Mouse (Mus musculus) intestine, postnatal 0 days (tissue): ENCODE data around the gene Trim72. TPM values are rescaled to one million over a fixed set of nuclear protein-coding genes. Genes with fewer than 3 reads are reported as not detected.

Experiments
- ATAC-seq: fragments of 200-750 bp; cut with Nextera tagmentation; 2 replicates; pipeline ENCODE4 v1.8.0; 2017; ENCODE audit warnings: mild to moderate bottlenecking, moderate TSS enrichment, moderate library complexity
- H3K27ac ChIP-seq: fragments of 300-500 bp; sonication (generic); 2 replicates; pipeline ENCODE4 v1.5.1; 2014; ENCODE audit warnings: mild to moderate bottlenecking, low read depth, low read length, moderate library complexity
- H3K27me3 ChIP-seq: fragments of 300-500 bp; sonication (generic); replicated peaks from 2 replicates; pipeline ENCODE4 v1.6.1; 2014; ENCODE audit warnings: low read length, mixed read lengths; ENCODE audit not compliant: control insufficient read depth, insufficient read depth
- H3K36me3 ChIP-seq: fragments of 300-500 bp; sonication (generic); 2 replicates; pipeline ENCODE4 v1.6.1; 2014; ENCODE audit warnings: mild to moderate bottlenecking, moderate library complexity; ENCODE audit not compliant: control insufficient read depth, insufficient read depth
- H3K4me1 ChIP-seq: fragments of 300-500 bp; sonication (generic); replicated peaks from 2 replicates; pipeline ENCODE4 v1.6.1; 2014; ENCODE audit warnings: antibody characterized with exemption, low read length, mixed read lengths; ENCODE audit not compliant: control insufficient read depth, insufficient read depth
- H3K4me2 ChIP-seq: fragments of 300-500 bp; sonication (generic); replicated peaks from 2 replicates; pipeline ENCODE4 v1.6.1; 2014; ENCODE audit warnings: low read depth, mild to moderate bottlenecking, moderate library complexity
- H3K4me3 ChIP-seq: fragments of 300-500 bp; sonication (generic); 2 replicates; pipeline ENCODE4 v1.5.1; 2014; ENCODE audit warnings: low read depth, low read length
- H3K9ac ChIP-seq: fragments of 300-500 bp; sonication (generic); 2 replicates; pipeline ENCODE4 v1.6.1; 2014; ENCODE audit warnings: mild to moderate bottlenecking, low read depth, low read length
- H3K9me3 ChIP-seq: fragments of 300-500 bp; sonication (generic); 2 replicates; pipeline ENCODE4 v1.6.1; 2016; ENCODE audit warnings: mixed run types; ENCODE audit not compliant: control insufficient read depth
- CTCF ChIP-seq: sonication (generic); IDR thresholded peaks from 2 replicates; pipeline ENCODE4 v1.5.1; 2016; ENCODE audit warnings: low read depth, mild to moderate bottlenecking, control low read depth, antibody characterized with exemption, moderate library complexity
- WGBS: fragments of 180-500 bp; shearing (Covaris S2); extraction: QIAGEN DNeasy Blood & Tissue Kit; methylation state at CpG from one replicate; pipeline ENCODE4 v1.1.7; 2014; 5-methylcytosine and 5-hydroxymethylcytosine counted together
- polyA plus RNA-seq: library from polyadenylated mRNA; unstranded; fragments of >200 nt; fragmentation: Nextera tagmentation; extraction: Ambion mirVana; gene quantifications from 2 replicates; pipeline ENCODE4 v1.2.1, GENCODE M21; 2015

Gene Trim72
- polyA plus RNA-seq, 1 experiment from 2014 or later, result 0.47 TPM

DNA sequence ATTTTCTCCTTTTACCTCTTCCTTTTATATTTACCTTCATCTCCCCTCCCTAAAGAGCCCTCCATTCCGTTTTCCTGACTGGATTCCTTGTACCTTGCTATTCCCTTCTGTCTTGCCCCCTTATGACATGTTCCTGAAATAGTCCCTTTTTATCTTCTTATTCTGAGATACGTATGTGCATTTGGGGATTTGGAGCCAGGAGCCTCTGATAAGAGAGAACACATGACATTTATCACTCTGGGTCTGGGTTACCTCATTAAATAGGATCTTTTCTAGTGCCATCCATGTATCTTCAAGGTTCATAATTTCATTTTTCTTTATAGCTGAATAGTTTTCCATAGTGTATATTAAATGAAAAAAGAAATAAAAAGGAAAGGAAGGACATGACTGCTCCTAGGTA, 41.9 kb downstream of the Trim72 start:
- H3K27me3 ChIP-seq, result no peaks in the 10 kb centered on the region
- WGBS, result 52% methylated on average over 2 of the region's 2 CpGs
- no peak for ATAC-seq
- H3K9ac ChIP-seq, result no peak overlapping the region
- H3K4me1 ChIP-seq, result no peaks in the 10 kb centered on the region
- no peak overlapping the region for H3K27ac ChIP-seq
- no peak overlapping the region for H3K4me2 ChIP-seq
- no peaks in the 10 kb centered on the region for H3K36me3 ChIP-seq
- no peak overlapping the region for H3K4me3 ChIP-seq
- H3K9me3 ChIP-seq, result no peaks in the 10 kb centered on the region
- TF ChIP-seq CTCF, result no peak

DNA sequence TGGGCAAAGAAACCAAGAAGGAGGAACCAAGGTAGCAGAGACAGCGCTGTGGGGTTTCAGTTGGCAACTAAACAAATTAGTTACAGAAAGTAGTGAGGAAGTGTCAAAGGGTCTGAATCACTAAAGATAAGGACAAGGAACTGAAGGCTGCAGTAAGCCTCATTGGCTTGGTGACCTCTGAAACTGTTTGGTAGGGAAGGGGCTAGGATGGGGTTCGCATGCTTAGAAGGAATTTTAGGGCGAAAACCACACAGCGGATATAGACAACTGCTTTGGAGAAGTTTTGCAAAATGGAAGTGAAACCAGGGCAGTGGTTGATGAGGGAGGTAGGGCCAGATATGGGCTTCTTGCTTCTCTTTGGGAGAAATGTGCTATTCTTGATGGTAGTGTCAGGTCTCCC, 45.1 kb downstream of the Trim72 start:
- ATAC-seq, result no peak
- Histone ChIP-seq H3K4me3 (no peak overlapping the region), H3K36me3 (no peaks in the 10 kb centered on the region)

DNA sequence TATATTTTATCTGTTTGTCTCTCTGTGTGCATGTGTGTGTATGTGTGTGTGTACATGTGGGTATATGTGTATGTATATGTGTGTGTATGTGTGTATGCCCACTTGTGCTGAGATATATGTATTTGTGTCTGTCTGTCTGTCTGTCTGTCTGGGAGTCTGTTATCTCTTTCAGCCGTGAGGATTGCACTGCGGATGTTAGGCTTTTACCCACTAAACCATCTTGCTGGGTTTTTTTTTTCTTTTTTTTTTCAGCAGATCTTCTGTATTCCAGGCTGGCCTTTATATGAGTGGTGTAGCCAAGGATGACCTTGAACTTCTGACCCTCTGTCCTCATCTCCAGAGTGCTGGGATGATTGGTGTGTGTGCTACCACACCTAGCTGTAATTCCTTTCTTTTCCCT, 45.5 kb downstream of the Trim72 start:
- no peak overlapping the region for H3K27ac ChIP-seq
- H3K27me3 ChIP-seq, result no peaks in the 10 kb centered on the region
- 71% methylated on average over 2 of the region's 2 CpGs for WGBS
- no peak for TF ChIP-seq CTCF
- H3K36me3 ChIP-seq, result no peaks in the 10 kb centered on the region
- ATAC-seq, result no peak
- no peaks in the 10 kb centered on the region for H3K9me3 ChIP-seq
- no peak overlapping the region for H3K4me3 ChIP-seq
- no peak overlapping the region for H3K4me2 ChIP-seq
- no peaks in the 10 kb centered on the region for H3K4me1 ChIP-seq
- no peak overlapping the region for H3K9ac ChIP-seq

More for the DNA sequence above, 45.1 kb downstream of the Trim72 start:
- no peaks in the 10 kb centered on the region for H3K9me3 ChIP-seq
- 84% methylated on average over 4 of the region's 4 CpGs for WGBS
- no peak for TF ChIP-seq CTCF
- H3K4me2 ChIP-seq, result no peak overlapping the region
- H3K9ac ChIP-seq, result no peak overlapping the region
- H3K4me1 ChIP-seq, result no peaks in the 10 kb centered on the region
- no peaks in the 10 kb centered on the region for H3K27me3 ChIP-seq
- H3K27ac ChIP-seq, result no peak overlapping the region

DNA sequence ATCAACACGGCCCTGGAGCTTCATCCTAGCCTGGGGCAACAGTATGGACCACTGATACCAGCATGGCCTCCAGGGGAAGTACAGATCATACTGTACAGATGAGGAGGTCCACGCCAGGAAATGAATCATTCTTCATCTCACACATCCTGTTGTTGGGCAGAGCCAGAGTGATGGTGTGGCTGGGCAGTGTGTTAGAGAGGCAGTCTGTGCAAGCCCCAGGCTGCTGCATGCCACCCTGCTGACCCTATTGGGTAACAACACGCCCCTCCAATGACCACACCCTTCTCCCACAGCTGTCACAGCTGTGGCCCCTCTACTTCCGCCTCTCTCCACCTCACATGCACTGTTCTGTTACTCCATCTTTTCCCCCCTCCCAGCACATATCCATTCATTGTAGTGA, 47.0 kb downstream of the Trim72 start:
- H3K4me1 ChIP-seq, result no peaks in the 10 kb centered on the region
- no peak for TF ChIP-seq CTCF
- no peak overlapping the region for H3K27ac ChIP-seq
- H3K4me2 ChIP-seq, result no peak overlapping the region
- no peak overlapping the region for H3K9ac ChIP-seq
- H3K4me3 ChIP-seq, result no peak overlapping the region
- H3K36me3 ChIP-seq, result no peaks in the 10 kb centered on the region
- no peak; the same call in 1 of the 2 replicates for ATAC-seq
- no peaks in the 10 kb centered on the region for H3K9me3 ChIP-seq
- no peaks in the 10 kb centered on the region for H3K27me3 ChIP-seq
- 56% methylated on average over 4 of the region's 4 CpGs for WGBS

DNA sequence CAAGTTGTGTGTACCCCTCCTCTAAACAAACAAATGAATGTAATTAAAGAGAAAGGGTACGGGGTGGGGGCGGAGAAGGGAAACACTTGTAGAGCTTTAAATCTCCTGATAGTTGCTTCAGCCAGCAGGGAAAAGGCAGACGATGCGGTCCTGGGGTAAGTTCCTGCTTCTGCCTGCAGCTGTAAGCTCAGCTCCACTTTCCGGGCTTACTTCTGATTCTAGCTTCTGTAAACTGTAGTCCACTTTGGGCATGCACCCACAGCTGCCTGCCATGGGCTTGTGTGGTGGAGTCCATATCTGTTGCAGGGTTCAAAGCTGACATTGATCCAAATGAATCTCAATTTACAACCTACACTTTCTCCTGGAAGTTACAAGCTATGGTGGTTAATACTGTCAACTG, 49.3 kb downstream of the Trim72 start:
- WGBS, result 65% methylated on average over 5 of the region's 5 CpGs
- Histone ChIP-seq H3K9ac (no peak overlapping the region), H3K27me3 (no peaks in the 10 kb centered on the region), H3K36me3 (no peaks in the 10 kb centered on the region), H3K27ac (no peak overlapping the region), H3K4me3 (no peak overlapping the region), H3K4me1 (peaks cover 2% of the 10 kb centered on the region; the same call in 1 of the 2 replicates), H3K4me2 (no peak overlapping the region), H3K9me3 (no peaks in the 10 kb centered on the region)
- ATAC-seq, result no peak
- TF ChIP-seq CTCF, result no peak

DNA sequence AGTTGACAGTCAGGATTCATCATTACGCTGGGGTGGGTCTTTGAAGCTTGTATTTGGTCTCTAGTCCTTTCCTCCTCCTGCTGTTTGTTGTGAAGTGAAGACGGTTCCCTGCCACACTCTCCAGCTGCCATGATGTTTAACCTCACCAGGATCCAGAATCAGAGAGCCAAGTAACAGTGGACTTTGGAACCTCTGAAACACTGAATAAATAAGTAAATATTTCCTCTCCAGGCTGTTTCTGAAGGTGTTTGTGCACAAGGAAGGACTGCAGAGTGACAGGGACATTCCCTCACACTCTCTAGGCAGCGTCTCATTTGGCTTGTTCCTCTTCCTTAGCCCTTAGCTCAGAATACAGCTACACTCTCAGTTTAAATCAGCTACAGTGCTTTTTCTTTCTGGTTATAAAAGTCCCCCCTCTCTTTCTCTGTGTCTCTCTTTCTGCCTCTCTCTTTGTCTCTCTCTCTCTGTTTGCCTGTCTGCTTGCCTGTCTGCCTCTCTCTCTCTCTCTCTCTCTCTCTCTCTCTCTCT, 53.2 kb downstream of the Trim72 start:
- Histone ChIP-seq H3K4me1 (peaks cover 2% of the 10 kb centered on the region; the same call in 1 of the 2 replicates), H3K27me3 (no peaks in the 10 kb centered on the region), H3K4me3 (no peak overlapping the region), H3K9ac (no peak overlapping the region), H3K4me2 (0 out of 2 replicates have a peak overlapping the region, but pooled peaks have one; percentile 13), H3K27ac (no peak overlapping the region), H3K9me3 (no peaks in the 10 kb centered on the region), H3K36me3 (no peaks in the 10 kb centered on the region)
- TF ChIP-seq CTCF, result no peak
- peak; percentile 69 for ATAC-seq
- WGBS, result 37% methylated on average over 3 of the region's 3 CpGs

DNA sequence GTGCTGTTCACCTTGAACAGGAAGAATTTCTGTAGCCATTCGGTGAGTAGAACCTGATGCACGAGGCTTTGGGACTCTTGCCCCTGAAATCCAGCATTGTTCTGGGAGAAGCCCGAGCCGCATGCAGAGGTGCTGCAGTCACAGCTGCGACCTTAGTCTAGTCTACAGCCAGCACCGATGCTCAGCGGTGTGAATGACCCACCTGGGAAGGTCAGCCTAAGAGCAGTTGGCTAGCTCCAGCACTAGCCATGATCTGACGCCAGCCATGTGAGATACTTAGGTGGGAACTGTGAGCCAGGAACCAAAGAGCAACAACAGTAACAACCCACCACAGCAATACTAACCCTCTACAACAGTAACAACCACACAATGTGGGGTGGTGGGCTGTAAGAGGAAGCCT, 54.1 kb downstream of the Trim72 start:
- Histone ChIP-seq H3K9me3 (no peaks in the 10 kb centered on the region), H3K4me1 (peaks cover 2% of the 10 kb centered on the region; the same call in 1 of the 2 replicates), H3K9ac (no peak overlapping the region), H3K27me3 (no peaks in the 10 kb centered on the region), H3K4me3 (no peak overlapping the region), H3K36me3 (no peaks in the 10 kb centered on the region), H3K4me2 (no peak overlapping the region), H3K27ac (no peak overlapping the region)
- no peak for TF ChIP-seq CTCF
- 76% methylated on average over 8 of the region's 8 CpGs for WGBS
- no peak for ATAC-seq
